Mouse (Mus musculus): ENCODE results near the gene Batf. TPM values are rescaled to one million over a fixed set of nuclear protein-coding genes. Genes with fewer than 3 reads are reported as not detected.
"Not testable (repeated sequence)": the region's sequence is repeated elsewhere in the genome, so short reads cannot be mapped to it uniquely, and the experiment has no call there.

The Batf gene
- total RNA-seq, 2 experiments from 2014 or later: 0.36 to 0.51 TPM

GRCm38 (mm10) chr12:85679117-85679516, 7.4 kb upstream of the Batf start:
- intact Hi-C loops (cut with DNase I): loop anchor here (5.0 kb wide), 1 partner anchor 48 kb away; no protein-coding TSS in a partner anchor
- no peak for DNase-seq (ENCODE audit: extremely low spot score in 1 of 2, low spot score in 2 of 2)

DNA sequence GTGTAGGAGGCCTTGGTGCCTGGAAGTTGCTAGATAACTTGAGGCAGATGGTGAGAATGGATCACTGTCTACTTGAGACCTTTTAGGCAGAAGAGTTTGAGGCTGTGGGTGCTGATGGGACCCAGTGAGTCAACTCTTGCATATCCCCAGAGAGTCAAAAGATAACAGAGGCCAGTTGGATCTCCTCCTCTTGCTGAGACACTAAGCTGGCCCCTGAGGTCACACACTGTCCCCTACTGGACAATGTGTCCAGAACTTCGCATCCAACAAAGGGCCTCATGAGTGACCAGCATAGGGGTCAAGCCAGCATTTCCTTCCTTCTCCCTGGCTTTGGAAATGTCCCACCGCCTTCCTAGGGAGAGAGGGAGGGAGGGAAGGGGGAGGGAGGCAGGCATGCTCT, 6.7 kb upstream of the Batf start:
- DNase-seq (ENCODE audit: extremely low spot score in 1 of 2, low spot score in 2 of 2): no peak
- intact Hi-C loops (cut with DNase I): loop anchor here (5.0 kb wide), 1 partner anchor 47 kb away; no protein-coding TSS in a partner anchor

DNA sequence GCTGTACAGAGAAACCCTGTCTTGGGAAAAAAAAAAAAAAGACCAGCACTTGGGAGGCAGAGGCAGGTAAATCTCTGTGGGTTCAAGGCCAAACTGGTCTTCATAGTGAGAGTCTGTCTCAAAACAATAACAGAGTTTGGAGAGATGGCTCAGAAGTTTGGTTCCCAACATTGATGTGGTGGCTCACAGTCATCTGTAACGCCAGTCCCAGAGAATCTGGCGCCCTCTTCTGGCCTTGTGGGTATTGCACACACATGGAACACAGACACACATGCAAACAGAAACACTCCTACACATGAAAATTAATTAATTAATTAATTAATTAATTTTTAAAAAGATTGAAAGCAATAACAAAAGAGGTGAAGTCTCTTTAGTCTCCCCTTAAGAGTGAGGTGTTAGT, 4.1 kb upstream of the Batf start:
- intact Hi-C loops (cut with DNase I): no loop called here
- DNase-seq (ENCODE audit: extremely low spot score in 1 of 2, low spot score in 2 of 2): no peak

- DNase-seq (ENCODE audit: extremely low spot score in 1 of 2, low spot score in 2 of 2): no peak
- intact Hi-C loops (cut with DNase I): no loop called here
These were observed 1.8 kb upstream of the Batf start for GRCm38 (mm10) chr12:85684411-85685275.

GRCm38 (mm10) chr12:85687217-85687533, 706 bp downstream of the Batf start:
- DNase-seq (ENCODE audit: extremely low spot score in 1 of 2, low spot score in 2 of 2): no peak
- intact Hi-C loops (cut with DNase I): no loop called here

DNA sequence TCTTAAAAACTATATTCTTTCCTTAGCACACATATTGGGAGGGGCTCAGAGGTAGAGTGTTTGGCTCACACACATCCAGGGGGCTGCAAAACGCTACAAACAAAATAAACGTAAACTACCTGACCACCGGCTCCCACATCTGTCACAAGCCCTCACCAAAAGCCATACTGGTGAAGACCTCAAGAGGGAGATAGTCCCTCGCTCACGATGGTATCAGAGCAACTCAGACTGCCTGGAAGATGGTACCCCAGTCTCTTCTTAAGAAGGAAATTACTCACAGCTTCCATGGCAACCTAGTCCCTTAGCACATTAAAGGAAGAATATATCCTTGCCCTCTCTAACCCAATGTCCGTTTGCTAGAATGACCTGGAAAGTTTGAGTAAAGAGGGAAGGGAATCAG, 1.4 kb downstream of the Batf start:
- intact Hi-C loops (cut with DNase I): no loop called here
- DNase-seq (ENCODE audit: extremely low spot score in 1 of 2, low spot score in 2 of 2): no peak

DNA sequence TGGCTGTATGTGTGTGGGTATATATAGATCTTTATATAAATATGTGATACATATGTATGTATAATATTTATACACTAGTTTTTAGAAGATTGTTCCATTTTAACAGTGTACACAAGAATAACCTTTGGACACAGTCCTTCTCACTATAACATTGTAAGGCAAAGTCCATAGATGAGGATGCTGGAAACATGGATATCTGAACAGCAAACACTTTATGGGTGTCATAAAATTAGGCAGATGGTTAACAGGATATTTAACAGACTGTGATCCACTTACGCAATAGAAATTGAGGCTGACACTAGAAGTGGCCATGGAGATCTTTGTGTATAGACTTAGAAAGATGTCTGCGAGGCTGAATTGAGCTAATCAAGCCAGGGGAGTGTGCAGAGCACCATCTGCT, 9.3 kb downstream of the Batf start:
- DNase-seq (ENCODE audit: extremely low spot score in 1 of 2, low spot score in 2 of 2): no peak
- intact Hi-C loops (cut with DNase I): no loop called here

DNA sequence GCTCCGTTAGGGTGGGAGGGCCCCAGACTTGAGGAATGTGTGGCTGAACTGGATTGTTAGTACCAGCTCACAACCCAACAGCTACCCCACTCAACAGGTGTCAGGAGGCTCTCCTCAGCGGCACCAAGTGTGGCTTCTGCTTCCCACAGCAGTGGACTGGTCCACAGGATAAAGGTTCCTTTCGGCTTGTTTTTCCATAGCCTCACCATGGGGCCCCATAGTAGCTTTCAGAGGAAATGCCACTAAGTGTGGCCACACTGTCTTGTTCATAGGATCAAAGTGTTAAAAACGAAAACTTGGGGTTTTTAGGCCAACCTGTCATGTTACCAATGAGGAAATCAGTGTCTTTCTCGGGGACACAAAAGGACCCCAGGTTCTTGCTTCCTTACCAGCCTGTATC, 10.0 kb downstream of the Batf start:
- intact Hi-C loops (cut with DNase I): no loop called here
- DNase-seq (ENCODE audit: extremely low spot score in 1 of 2, low spot score in 2 of 2): no peak

DNA sequence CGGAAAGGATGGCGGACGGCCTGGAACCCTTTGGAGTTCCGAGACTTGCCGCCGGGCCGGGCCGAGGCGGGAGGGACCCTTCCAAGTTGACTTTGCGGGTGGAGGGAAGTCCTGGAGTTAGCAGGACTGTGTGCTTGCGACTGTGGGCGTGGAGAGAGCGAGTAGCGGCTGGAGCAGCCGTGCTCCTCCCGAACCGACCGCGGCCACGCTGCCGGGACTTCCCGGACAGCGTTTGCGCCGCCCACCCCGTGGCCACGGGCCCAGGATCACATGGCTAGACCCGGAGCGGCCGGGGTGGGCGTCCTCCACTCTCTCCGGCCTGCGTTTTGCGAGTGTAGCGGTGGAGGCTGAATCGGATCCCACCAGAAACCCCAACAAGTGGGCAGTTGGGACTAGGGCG, 11.7 kb downstream of the Batf start:
- intact Hi-C loops (cut with DNase I); DNase-seq (ENCODE audit: extremely low spot score in 1 of 2, low spot score in 2 of 2): not testable (repeated sequence)

DNA sequence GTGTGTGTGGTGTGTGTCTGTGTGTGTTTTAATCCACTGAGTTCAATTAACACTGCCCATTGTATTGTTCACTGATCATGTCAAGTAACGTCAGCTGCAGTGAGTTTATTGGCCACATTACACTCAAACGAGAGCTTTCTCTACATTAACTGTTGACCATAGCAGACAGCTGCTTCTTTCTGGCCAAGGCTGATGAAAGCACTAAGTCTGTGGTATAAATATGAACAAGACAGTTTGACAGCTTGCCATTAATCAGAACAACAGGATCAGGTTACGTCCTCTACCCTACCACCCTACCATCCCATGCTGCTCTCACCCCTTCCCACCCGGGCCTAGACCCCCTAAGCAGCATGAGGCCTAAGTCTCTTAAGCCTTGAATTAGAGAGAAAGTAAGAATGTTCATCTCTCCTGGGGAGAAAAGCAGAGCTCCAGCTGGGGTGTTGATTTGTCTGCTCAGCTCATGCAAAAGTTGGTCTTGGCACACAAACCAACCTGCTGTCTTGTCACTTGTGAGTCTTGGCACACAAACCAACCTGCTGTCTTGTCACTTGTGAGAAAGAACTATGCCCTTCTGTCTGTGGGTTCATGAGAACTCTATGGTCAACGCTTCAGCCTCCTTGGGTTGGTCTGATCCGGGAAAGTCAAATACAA, 13.8 kb downstream of the Batf start:
- no peak for DNase-seq (ENCODE audit: extremely low spot score in 1 of 2, low spot score in 2 of 2)
- intact Hi-C loops (cut with DNase I): no loop called here

DNA sequence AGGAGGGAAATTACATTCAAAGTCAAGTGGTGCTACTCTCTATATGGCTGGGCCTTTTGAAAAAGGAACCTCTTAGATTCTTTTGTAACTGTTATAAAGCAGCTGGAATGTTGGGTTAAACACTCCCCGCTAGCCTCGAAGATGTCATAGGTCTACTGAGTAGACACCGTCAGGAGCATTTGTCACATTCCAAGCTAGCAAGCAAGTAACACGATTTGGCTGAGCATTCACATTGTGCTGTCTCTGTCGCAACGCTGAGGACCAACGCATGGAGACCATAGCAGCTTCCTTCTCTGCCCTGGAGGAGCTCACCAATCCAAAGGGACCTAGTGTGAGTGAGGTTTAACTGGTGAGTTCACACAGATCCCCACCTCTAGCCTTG, 14.4 kb downstream of the Batf start:
- intact Hi-C loops (cut with DNase I): no loop called here
- no peak for DNase-seq (ENCODE audit: extremely low spot score in 1 of 2, low spot score in 2 of 2)

DNA sequence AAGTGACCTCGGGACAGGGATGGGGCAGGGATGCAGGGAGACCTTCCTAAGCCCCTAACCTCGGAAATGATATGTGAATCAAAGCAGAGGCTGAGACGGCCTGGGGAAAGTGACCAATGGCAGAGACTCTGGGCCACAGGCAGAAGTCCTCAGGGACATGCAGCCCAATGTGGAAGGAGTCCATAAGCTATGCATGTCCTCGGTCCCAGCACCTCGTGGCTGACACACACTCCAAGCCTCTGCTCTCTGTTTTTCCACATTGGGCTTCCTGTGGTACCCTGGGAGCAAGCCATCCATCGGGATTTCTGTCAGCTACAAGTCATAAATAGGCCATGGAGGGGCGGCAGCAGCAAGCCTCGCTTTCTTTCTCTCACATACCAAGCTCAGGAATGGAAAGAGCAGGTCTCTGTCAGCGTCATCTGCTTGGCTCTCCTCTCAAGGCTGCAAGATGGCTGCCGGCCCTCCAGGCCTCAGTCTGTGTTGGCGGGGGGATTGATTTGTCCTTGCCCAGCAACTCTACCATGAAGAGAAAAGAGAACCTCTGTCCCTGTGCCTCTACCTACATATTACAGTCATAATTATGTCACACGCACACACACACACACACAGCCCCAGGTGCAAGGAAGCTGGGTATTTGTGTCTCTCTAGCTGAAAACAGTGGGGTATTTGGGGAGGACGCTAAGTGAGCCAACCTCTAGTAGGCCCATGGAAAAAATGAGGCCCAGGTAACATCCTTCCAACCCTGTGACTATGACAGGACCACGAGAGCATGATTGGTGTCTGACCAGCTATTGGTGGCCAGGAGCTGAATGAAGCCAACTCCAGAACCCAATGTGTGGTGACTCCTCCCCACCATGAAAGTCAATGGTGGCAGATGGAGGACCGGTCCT, 15.9 kb downstream of the Batf start:
- no peak for DNase-seq (ENCODE audit: extremely low spot score in 1 of 2, low spot score in 2 of 2)
- intact Hi-C loops (cut with DNase I): no loop called here

DNA sequence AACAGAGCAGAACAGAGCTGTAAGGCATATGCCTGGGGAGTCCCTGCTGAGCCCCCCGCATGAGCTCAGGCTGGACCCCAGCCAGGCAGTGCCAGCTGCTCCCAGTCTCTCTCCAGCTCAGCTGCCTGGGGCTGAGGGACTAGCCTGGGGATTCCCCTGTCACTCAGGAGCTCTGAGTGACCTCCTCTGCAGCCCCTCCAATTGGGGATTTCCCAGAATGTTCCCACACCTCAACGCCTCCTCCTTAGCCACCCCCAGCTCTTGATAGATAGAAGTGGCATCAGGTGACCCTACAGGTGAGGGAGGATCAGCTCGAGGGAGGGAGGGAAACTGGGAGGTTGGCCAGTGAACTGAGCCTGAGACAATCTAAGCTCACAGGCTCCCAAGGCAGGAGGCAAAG, 17.0 kb downstream of the Batf start:
- peak in 1 of 2 experiments; percentile 37 for DNase-seq (ENCODE audit: extremely low spot score in 1 of 2, low spot score in 2 of 2)
- intact Hi-C loops (cut with DNase I): no loop called here

DNA sequence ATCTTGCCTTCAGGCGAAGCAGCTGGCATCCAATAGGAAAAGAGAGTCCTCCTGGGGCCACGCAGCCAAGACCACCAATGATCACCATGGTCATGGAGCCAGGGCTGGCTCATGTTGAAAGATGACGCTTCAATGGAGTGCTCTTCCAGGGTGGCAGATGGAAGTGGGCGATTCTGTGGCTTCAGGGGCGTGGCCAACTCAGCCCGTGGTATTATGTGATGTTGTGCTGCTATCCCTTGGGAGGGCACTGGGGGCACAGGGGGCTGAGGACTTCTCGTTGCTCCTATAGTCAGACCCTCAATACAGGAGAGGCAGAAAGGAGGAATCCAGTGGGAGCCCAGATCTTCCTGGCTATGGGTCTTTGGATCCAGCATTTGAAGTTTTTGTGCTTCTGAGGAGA, 18.1 kb downstream of the Batf start:
- intact Hi-C loops (cut with DNase I): no loop called here
- DNase-seq (ENCODE audit: extremely low spot score in 1 of 2, low spot score in 2 of 2): peak in 1 of 2 experiments; percentile 30

DNA sequence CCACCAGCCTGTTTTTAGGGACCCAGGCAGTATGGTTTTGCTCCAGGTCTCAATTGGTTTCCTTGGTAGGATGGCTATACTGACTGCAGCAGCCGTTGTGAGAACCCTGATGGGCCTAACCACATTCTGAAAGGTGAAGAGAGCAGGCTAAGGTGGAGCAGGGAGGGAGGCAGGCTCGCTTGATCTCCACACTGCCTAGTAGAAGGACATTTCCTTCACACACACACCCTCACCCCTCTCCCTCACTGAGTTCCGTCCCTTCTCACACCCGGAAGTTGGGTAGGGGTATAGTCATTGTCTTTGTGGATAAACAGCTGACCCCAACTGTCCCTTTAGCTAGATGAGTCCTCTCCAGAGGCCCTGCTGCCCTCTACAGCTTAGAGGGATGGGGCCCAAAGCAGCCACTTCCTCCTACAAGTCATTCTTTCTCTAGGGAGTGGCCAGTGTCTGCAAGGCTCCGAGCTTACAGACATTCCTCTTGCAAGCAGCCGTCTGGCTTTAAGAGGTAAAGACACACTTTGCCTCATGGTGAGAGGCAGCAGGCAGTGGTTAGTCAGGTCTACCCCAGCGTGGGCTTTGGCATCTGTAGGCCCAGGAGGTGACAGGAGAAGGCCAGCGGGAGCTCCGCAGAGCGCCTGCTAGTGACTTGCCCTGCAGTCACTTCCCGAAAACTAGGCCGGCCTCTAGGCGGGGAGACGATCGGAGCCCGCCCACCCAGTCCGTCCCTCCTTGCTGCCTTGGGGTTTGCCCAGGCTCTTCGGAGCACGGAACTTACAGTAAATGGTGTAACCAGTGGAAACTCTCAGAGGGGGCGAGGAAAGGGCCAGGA, 18.7 kb downstream of the Batf start:
- intact Hi-C loops (cut with DNase I): no loop called here
- peak; percentile 51 to 90 for DNase-seq (ENCODE audit: extremely low spot score in 1 of 2, low spot score in 2 of 2)

DNA sequence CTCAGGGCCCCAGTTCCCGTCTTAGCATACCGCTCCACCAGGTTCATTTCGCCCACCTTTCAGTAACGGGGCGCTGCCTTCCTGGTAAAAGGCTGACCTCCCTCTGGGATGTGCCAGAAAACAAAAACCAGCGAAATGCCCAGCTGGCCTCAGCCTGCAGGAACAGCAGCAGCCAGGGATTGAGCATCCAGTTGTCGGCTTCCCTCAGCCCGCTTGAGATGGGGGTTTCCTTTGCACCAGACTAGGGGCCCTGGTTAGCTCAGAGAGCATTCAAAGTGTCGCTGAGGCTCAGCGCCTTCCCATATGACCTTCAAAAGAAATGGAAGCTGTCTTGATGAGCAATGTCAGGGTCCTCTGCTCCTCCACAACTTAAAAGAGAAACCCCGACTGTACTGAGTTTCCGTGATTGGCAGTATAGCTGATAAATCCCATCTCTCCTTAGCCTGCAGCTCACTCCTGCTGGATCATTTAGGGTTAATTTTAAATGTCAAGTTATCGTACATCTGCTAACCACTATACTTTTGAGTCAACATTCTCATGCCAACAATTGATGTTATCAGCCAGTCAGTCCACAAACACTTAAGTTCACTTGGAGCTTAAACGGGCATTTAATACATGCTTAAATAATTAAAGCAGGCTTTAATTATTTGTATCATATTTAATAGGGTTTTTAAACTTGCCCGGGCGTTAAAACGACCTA, 19.5 kb downstream of the Batf start:
- no peak for DNase-seq (ENCODE audit: extremely low spot score in 1 of 2, low spot score in 2 of 2)
- intact Hi-C loops (cut with DNase I): no loop called here

DNA sequence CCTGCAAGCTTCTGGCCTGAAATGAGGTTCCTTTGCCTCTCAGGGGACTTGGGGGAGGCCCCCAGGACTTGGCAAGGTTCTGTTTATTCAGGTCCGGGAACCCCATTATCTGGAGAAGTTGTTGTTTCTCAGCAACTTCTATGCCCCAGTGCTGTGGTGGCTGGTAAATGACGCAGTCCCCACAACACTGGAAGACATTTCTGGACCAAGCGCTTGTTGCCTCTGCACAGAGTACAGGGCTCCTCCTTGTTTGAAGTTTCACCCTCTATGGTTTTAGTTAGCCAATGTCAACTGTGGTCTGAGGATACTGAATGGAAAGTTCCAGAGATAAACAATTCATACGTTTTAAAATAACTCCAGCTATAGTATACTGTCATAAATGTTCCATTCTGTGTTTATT, 20.4 kb downstream of the Batf start:
- no peak for DNase-seq (ENCODE audit: extremely low spot score in 1 of 2, low spot score in 2 of 2)
- intact Hi-C loops (cut with DNase I): no loop called here

DNA sequence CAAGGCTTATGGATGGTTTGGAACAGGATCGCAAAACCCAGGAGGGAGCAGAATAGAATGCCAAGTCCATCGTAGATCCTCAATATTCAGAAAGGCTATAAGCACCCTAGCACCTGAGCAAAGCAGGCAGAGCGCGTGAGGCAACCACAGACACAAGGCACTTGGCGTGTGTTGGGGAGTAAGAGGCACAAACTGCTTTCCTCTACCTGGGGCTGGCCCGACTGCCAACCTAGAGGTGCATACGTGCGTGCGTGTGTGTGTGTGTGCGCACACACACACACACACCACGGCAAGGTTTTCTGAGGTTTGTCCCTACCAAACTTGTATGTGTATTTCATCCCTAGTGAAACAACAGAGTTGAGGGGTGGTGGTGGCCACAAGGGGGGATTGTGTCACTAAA, 20.9 kb downstream of the Batf start:
- intact Hi-C loops (cut with DNase I): no loop called here
- no peak for DNase-seq (ENCODE audit: extremely low spot score in 1 of 2, low spot score in 2 of 2)
